Mouse (Mus musculus) neural tube, embryonic 15.5 days (tissue): Measurements from ENCODE around the gene Glis3. TPM values are rescaled to one million over a fixed set of nuclear protein-coding genes. Genes with fewer than 3 reads are reported as not detected.

Experiments used
- ATAC-seq: fragments of 200-750 bp; cut with Nextera tagmentation; 2 replicates; pipeline ENCODE4 v1.8.0; 2017; ENCODE audit warnings: mild to moderate bottlenecking, moderate TSS enrichment, moderate library complexity; ENCODE audit not compliant: low FRiP score
- H3K27ac ChIP-seq: fragments of 300-500 bp; sonication (generic); replicated peaks from 2 replicates; pipeline ENCODE4 v1.5.1; 2015; ENCODE audit warnings: mild to moderate bottlenecking, inconsistent platforms
- H3K27me3 ChIP-seq: fragments of 300-500 bp; sonication (generic); replicated peaks from 2 replicates; pipeline ENCODE4 v1.6.1; 2015; ENCODE audit warnings: inconsistent platforms
- H3K36me3 ChIP-seq: fragments of 300-500 bp; sonication (generic); 2 replicates; pipeline ENCODE4 v1.6.1; 2015; ENCODE audit warnings: inconsistent platforms
- H3K4me1 ChIP-seq: fragments of 300-500 bp; sonication (generic); 2 replicates; pipeline ENCODE4 v1.6.1; 2015; ENCODE audit warnings: inconsistent platforms
- H3K4me2 ChIP-seq: fragments of 300-500 bp; sonication (generic); 2 replicates; pipeline ENCODE4 v1.6.1; 2015; ENCODE audit warnings: inconsistent platforms, mild to moderate bottlenecking, moderate library complexity
- H3K4me3 ChIP-seq: fragments of 300-500 bp; sonication (generic); replicated peaks from 2 replicates; pipeline ENCODE4 v1.5.1; 2015; ENCODE audit warnings: mild to moderate bottlenecking, inconsistent platforms
- H3K9ac ChIP-seq: fragments of 300-500 bp; sonication (generic); replicated peaks from 2 replicates; pipeline ENCODE4 v1.6.1; 2015; ENCODE audit warnings: mild to moderate bottlenecking, inconsistent platforms
- H3K9me3 ChIP-seq: fragments of 300-500 bp; sonication (generic); replicated peaks from 2 replicates; pipeline ENCODE4 v1.6.1; 2016; ENCODE audit warnings: inconsistent platforms
- WGBS: fragments of 180-500 bp; shearing (Covaris S2); methylation state at CpG from one replicate; pipeline ENCODE4 v1.1.7; 2015; ENCODE audit warnings: mixed read lengths; 5-methylcytosine and 5-hydroxymethylcytosine counted together
- polyA plus RNA-seq: library from polyadenylated mRNA; unstranded; fragments of >200 nt; fragmentation: Nextera tagmentation; extraction: Ambion mirVana; gene quantifications from 2 replicates; pipeline ENCODE4 v1.2.1, GENCODE M21; 2015

Glis3 gene
- polyA plus RNA-seq: 1.8 and 2.5 TPM in 2 replicates

DNA sequence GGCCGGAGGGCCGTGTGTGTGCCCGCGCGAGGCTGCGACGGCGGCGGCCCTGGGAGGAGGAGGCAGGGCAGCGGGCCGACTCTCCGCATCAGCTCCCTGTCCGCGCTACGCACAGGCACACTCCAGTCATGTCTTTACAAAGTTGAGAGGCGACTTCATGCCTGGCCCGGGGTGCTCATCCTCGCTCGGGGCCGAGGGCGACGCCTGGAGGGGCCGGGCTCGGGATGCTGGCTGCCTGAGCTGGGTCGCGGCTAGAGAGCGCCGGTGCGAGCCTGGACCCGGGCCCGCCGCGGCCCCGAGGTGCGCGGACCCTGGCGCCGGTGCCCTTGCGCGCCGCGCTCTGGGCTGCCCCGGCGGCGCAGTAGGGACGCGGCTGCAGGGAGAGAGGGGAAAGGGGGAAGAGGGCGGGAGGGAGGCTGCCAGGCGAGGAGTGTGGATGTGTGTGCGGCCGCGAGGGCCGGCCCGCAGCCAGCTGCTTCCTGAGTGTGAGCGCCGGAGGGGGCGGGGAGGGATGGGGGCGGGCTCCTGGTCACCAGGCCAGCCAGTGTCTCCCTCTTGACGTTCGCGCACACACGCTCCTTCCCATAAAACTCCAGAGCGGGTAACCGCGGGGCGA is at the start of gene Glis3:
Glis3 (minus strand) TSS at position 302 of the 616 bp plus-strand sequence.
- ATAC-seq: peak; percentile 88
- Histone ChIP-seq H3K4me1 (peaks cover 32% of the 10 kb centered on the region), H3K27ac (no peak within 1 kb of the TSS; the same call in 1 of the 2 replicates), H3K4me3 (peak within 1 kb of the TSS; percentile 50), H3K36me3 (no peaks in the 10 kb centered on the region), H3K27me3 (peaks cover 38% of the 10 kb centered on the region), H3K4me2 (peak within 1 kb of the TSS; percentile 100), H3K9me3 (no peaks in the 10 kb centered on the region), H3K9ac (peak within 1 kb of the TSS; percentile 56)
- under 1% methylated on average over 64 of the region's 66 CpGs for WGBS

GRCm38 (mm10) chr19:28726161-28726880 is 46.4 kb upstream of the Glis3 start:
- no peak overlapping the region for H3K4me2 ChIP-seq
- H3K4me1 ChIP-seq: no peaks in the 10 kb centered on the region
- H3K36me3 ChIP-seq: no peaks in the 10 kb centered on the region
- 53% methylated on average over 18 of the region's 18 CpGs for WGBS
- H3K27me3 ChIP-seq: peaks cover 8% of the 10 kb centered on the region; the same call in 1 of the 2 replicates
- no peak overlapping the region for H3K9ac ChIP-seq
- no peaks in the 10 kb centered on the region for H3K9me3 ChIP-seq
- H3K27ac ChIP-seq: no peak overlapping the region
- no peak for ATAC-seq
- H3K4me3 ChIP-seq: no peak overlapping the region

DNA sequence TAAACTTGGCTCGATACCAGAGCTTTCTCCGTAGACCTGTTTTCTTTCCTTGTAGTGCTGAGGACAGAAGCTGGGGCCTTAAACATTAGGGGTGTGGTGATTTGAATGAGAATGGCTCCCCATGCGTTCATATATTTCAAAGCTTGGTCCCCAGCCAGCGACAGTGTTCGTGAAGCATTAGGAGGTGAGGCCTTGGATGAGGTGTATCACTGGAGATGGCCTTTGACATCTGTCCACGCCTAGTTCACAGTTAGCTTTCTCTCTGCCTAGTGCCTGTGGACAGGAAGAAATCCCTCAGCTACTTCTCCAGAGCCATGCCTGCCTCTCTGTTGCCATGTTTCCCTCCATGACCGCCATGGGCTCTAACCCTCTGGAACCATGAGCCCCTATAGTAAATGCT is 44.8 kb upstream of the Glis3 start:
- Histone ChIP-seq H3K4me2 (no peak overlapping the region), H3K27me3 (peaks cover 8% of the 10 kb centered on the region; the same call in 1 of the 2 replicates), H3K9ac (no peak overlapping the region), H3K4me3 (no peak overlapping the region), H3K27ac (no peak overlapping the region), H3K4me1 (no peaks in the 10 kb centered on the region), H3K9me3 (no peaks in the 10 kb centered on the region), H3K36me3 (no peaks in the 10 kb centered on the region)
- WGBS: 72% methylated on average over 7 of the region's 7 CpGs
- ATAC-seq: no peak

DNA sequence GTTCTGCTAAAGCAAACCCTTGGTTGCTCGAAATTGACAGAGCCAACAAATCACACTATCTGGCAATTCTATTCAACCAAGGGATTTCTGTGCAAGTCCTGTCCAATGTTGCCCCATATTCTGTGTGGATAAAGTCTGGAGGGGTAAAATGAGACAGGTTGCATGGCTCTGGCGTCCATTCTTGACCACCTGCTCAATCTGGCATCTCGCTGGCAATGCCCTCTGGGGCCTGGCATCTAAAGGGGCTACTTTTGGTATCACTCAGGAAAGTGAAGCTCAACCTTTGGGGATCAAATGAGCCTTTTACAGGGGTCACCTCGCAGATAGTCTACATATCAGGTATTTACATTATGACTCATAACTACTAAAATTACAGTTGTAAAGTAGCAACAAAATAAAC is 42.7 kb upstream of the Glis3 start:
- H3K4me1 ChIP-seq: no peaks in the 10 kb centered on the region
- H3K27ac ChIP-seq: no peak overlapping the region
- H3K36me3 ChIP-seq: no peaks in the 10 kb centered on the region
- ATAC-seq: no peak
- H3K4me2 ChIP-seq: no peak overlapping the region
- H3K4me3 ChIP-seq: no peak overlapping the region
- H3K9me3 ChIP-seq: no peaks in the 10 kb centered on the region
- WGBS: 89% methylated on average over 4 of the region's 4 CpGs
- no peak overlapping the region for H3K9ac ChIP-seq
- peaks cover 8% of the 10 kb centered on the region; the same call in 1 of the 2 replicates for H3K27me3 ChIP-seq

DNA sequence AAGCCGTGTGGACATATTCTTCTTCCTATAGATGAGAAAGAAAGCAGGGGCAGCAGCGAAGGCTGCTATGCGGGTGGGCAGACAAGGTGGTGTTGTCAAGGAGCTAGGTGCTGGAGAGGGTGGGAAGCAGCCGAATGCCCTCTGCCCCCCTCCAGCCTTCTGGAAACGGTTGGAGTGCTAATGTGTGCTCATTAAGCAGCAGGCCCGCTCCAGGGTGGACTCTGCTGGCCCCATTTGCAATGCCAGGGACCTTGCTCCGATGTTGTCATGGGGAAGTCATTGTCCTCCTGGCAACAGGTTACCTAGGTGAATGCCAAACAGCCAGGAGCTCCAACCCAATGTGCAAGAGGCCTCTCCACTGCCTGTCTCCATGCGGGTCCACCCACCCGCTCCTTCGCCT is 42.0 kb upstream of the Glis3 start:
- H3K4me1 ChIP-seq: no peaks in the 10 kb centered on the region
- no peak overlapping the region for H3K4me2 ChIP-seq
- H3K9me3 ChIP-seq: no peaks in the 10 kb centered on the region
- H3K36me3 ChIP-seq: no peaks in the 10 kb centered on the region
- H3K27me3 ChIP-seq: peaks cover 9% of the 10 kb centered on the region; the same call in 1 of the 2 replicates
- no peak overlapping the region for H3K27ac ChIP-seq
- no peak overlapping the region for H3K4me3 ChIP-seq
- no peak; the same call in 1 of the 2 replicates for ATAC-seq
- no peak overlapping the region for H3K9ac ChIP-seq
- WGBS: 74% methylated on average over 10 of the region's 10 CpGs

DNA sequence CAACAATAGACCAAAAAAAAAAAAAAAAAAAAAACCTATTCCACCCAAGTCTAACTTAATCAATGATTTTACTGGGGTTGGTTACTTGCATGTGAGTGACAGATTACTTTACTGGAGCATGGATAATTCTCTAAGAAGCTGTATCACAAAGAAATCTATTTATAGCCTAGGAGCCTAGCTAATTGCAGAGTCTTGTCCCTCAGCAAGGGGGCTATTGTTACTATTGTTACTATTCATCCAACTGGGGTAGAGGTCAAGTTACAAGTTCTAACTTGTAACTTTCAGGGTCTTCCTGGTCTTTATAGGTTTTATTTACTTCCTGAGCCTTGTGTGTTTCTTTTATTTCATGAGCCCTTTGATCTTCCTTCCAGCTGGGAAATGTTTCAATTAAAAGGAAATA is 40.1 kb upstream of the Glis3 start:
- Histone ChIP-seq H3K27me3 (peaks cover 16% of the 10 kb centered on the region; the same call in 1 of the 2 replicates), H3K27ac (no peak overlapping the region), H3K9ac (no peak overlapping the region), H3K9me3 (no peaks in the 10 kb centered on the region), H3K36me3 (no peaks in the 10 kb centered on the region), H3K4me1 (no peaks in the 10 kb centered on the region), H3K4me3 (no peak overlapping the region), H3K4me2 (no peak overlapping the region)
- no peak for ATAC-seq

- H3K27me3 ChIP-seq: 0 out of 2 replicates have a peak, but pooled peaks cover 8% of the 10 kb centered on the region
- H3K9me3 ChIP-seq: no peaks in the 10 kb centered on the region
- no peaks in the 10 kb centered on the region for H3K36me3 ChIP-seq
- WGBS: 87% methylated on average over 4 of the region's 4 CpGs
- no peaks in the 10 kb centered on the region for H3K4me1 ChIP-seq
- ATAC-seq: no peak
- H3K27ac ChIP-seq: no peak overlapping the region
- H3K9ac ChIP-seq: no peak overlapping the region
- H3K4me3 ChIP-seq: no peak overlapping the region
- no peak overlapping the region for H3K4me2 ChIP-seq
Observed at GRCm38 (mm10) chr19:28714674-28715073, 34.8 kb upstream of the Glis3 start.

- Histone ChIP-seq H3K4me3 (no peak overlapping the region), H3K27me3 (no peaks in the 10 kb centered on the region), H3K4me2 (no peak overlapping the region), H3K36me3 (no peaks in the 10 kb centered on the region), H3K4me1 (no peaks in the 10 kb centered on the region), H3K9ac (no peak overlapping the region), H3K9me3 (no peaks in the 10 kb centered on the region), H3K27ac (no peak overlapping the region)
- 66% methylated on average over 3 of the region's 3 CpGs for WGBS
- ATAC-seq: no peak
Observed at GRCm38 (mm10) chr19:28697718-28698117, 17.8 kb upstream of the Glis3 start.

- no peak for ATAC-seq
- Histone ChIP-seq H3K36me3 (no peaks in the 10 kb centered on the region), H3K4me3 (no peak overlapping the region), H3K4me1 (no peaks in the 10 kb centered on the region), H3K9me3 (no peaks in the 10 kb centered on the region), H3K4me2 (no peak overlapping the region), H3K9ac (no peak overlapping the region), H3K27me3 (no peaks in the 10 kb centered on the region), H3K27ac (no peak overlapping the region)
- WGBS: 79% methylated on average over 4 of the region's 4 CpGs
Observed at GRCm38 (mm10) chr19:28686398-28686797, 6.5 kb upstream of the Glis3 start.

DNA sequence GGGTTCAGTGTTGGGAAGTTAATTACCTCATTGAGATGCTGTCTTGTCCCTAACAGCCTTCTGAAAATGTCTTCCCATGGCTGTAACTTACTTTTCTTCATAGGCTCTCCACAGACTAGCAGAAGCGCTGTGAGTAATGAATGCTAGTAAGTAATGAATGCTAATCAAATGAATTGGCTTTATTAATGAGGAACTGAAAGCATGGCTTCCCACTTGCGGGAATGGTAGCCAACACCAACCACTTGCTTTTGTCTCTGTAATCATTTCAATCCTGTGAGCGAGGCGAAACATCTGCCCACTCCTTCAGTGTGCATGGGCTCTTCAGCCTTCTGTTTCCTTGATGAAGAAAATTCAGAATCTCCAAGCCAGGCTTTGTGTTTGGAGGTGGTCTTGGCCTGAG is 5.6 kb upstream of the Glis3 start:
- Histone ChIP-seq H3K27ac (no peak overlapping the region), H3K36me3 (no peaks in the 10 kb centered on the region), H3K4me3 (no peak overlapping the region), H3K27me3 (peaks cover 5% of the 10 kb centered on the region), H3K9me3 (no peaks in the 10 kb centered on the region), H3K4me2 (no peak overlapping the region), H3K9ac (no peak overlapping the region), H3K4me1 (peaks cover 1% of the 10 kb centered on the region; the same call in 1 of the 2 replicates)
- no peak for ATAC-seq
- 69% methylated on average over 4 of the region's 4 CpGs for WGBS

GRCm38 (mm10) chr19:28684347-28684746 is 4.5 kb upstream of the Glis3 start:
- Histone ChIP-seq H3K9me3 (no peaks in the 10 kb centered on the region), H3K36me3 (no peaks in the 10 kb centered on the region), H3K27me3 (peaks cover 14% of the 10 kb centered on the region), H3K27ac (no peak overlapping the region), H3K9ac (no peak overlapping the region), H3K4me3 (no peak overlapping the region), H3K4me1 (peaks cover 13% of the 10 kb centered on the region), H3K4me2 (no peak overlapping the region)
- 91% methylated on average over 6 of the region's 6 CpGs for WGBS
- no peak for ATAC-seq

DNA sequence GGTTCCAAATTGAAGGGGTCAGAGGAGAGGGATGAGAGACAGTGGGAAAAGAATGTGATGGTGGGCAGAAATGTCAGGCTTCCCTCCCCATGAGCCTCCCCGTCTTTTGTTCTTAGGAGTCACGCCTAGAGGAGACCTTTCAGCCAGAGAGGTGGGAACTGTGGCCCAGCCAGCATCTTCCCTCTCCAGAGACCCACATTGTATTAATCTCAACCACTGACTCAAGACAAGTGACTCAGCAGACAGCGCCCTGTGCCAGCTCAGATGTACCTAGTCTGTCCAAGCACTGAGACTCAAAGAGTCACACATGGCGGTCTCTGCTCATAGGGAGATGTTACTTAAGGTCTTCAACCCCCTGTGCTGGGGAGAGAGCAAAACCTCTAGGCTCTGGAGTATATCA is 3.5 kb upstream of the Glis3 start:
- H3K9ac ChIP-seq: no peak overlapping the region
- peaks cover 23% of the 10 kb centered on the region for H3K4me1 ChIP-seq
- H3K27me3 ChIP-seq: peaks cover 22% of the 10 kb centered on the region
- no peaks in the 10 kb centered on the region for H3K36me3 ChIP-seq
- no peaks in the 10 kb centered on the region for H3K9me3 ChIP-seq
- H3K27ac ChIP-seq: no peak overlapping the region
- no peak overlapping the region for H3K4me3 ChIP-seq
- 90% methylated on average over 4 of the region's 4 CpGs for WGBS
- H3K4me2 ChIP-seq: no peak overlapping the region
- no peak for ATAC-seq
